Mouse (Mus musculus) frontal cortex, adult (tissue): ENCODE data around the gene Golim4.

Experiments
- ATAC-seq: cut with Nextera tagmentation; 2 replicates; pipeline ENCODE4 v1.9.2; 2017; ENCODE audit warnings: mild to moderate bottlenecking, moderate library complexity, mixed read lengths; ENCODE audit not compliant: low TSS enrichment

Golim4 gene

GRCm38 (mm10) chr3:75926327-75926726 is 30.4 kb downstream of the Golim4 start:
- ATAC-seq, result no peak

- no peak for ATAC-seq
Measured at GRCm38 (mm10) chr3:75925123-75925522, 31.6 kb downstream of the Golim4 start.

- ATAC-seq, result no peak
Measured at GRCm38 (mm10) chr3:75917770-75918503, 38.8 kb downstream of the Golim4 start.

- no peak for ATAC-seq
Measured at GRCm38 (mm10) chr3:75912786-75913185, 44.0 kb downstream of the Golim4 start.

- no peak for ATAC-seq
Measured at GRCm38 (mm10) chr3:75910768-75911167, 46.0 kb downstream of the Golim4 start.

GRCm38 (mm10) chr3:75910257-75910656 is 46.5 kb downstream of the Golim4 start:
- ATAC-seq, result peak; percentile 97

- peak; percentile 85 for ATAC-seq
Measured at GRCm38 (mm10) chr3:75901903-75902598, 54.7 kb downstream of the Golim4 start.

- ATAC-seq, result peak; percentile 83
Measured at GRCm38 (mm10) chr3:75895075-75895474, 61.7 kb downstream of the Golim4 start.

GRCm38 (mm10) chr3:75891581-75891980 is 65.2 kb downstream of the Golim4 start:
- peak; percentile 27 for ATAC-seq

- peak; percentile 64 for ATAC-seq
Measured at GRCm38 (mm10) chr3:75889323-75889722, 67.4 kb downstream of the Golim4 start.

- ATAC-seq, result no peak
Measured at GRCm38 (mm10) chr3:75881582-75881981, 75.2 kb downstream of the Golim4 start.

- no peak for ATAC-seq
Measured at GRCm38 (mm10) chr3:75879269-75879668, 77.5 kb downstream of the Golim4 start.

GRCm38 (mm10) chr3:75868886-75869285 is 87.9 kb downstream of the Golim4 start:
- no peak for ATAC-seq

GRCm38 (mm10) chr3:75864203-75864602 is 92.5 kb downstream of the Golim4 start:
- peak; percentile 88 for ATAC-seq

GRCm38 (mm10) chr3:75861677-75862076 is 95.1 kb downstream of the Golim4 start:
- no peak for ATAC-seq

GRCm38 (mm10) chr3:75860760-75861159 is 96.0 kb downstream of the Golim4 start:
- peak; percentile 38 for ATAC-seq

GRCm38 (mm10) chr3:75835286-75835967 is 121.3 kb downstream of the Golim4 start:
- ATAC-seq, result peak; percentile 72

GRCm38 (mm10) chr3:75834827-75835226 is 121.9 kb downstream of the Golim4 start:
- no peak for ATAC-seq
